Mouse (Mus musculus) lung, postnatal 0 days (tissue): ENCODE results near the gene Trim44. TPM values are rescaled to one million over a fixed set of nuclear protein-coding genes. Genes with fewer than 3 reads are reported as not detected.

Experiments
- ATAC-seq: fragments of 200-750 bp; cut with Nextera tagmentation; 2 replicates; pipeline ENCODE4 v1.8.0; 2017; ENCODE audit warnings: moderate library complexity
- DNase-seq: peaks from one replicate; pipeline ENCODE4 v3.0.0-alpha.2; 2016; ENCODE audit warnings: low spot score
- H3K27ac ChIP-seq: fragments of 300-500 bp; sonication (generic); 2 replicates; pipeline ENCODE4 v1.5.1; 2014; ENCODE audit warnings: antibody characterized with exemption, mild to moderate bottlenecking, low read length, mixed read lengths
- H3K27me3 ChIP-seq: fragments of 300-500 bp; sonication (generic); replicated peaks from 2 replicates; pipeline ENCODE4 v1.6.1; 2014; ENCODE audit warnings: low read length, mixed read lengths; ENCODE audit not compliant: insufficient read depth
- H3K36me3 ChIP-seq: fragments of 300-500 bp; sonication (generic); 2 replicates; pipeline ENCODE4 v1.6.1; 2014; ENCODE audit warnings: low read length, mixed read lengths; ENCODE audit not compliant: insufficient read depth
- H3K4me1 ChIP-seq: fragments of 300-500 bp; sonication (generic); 2 replicates; pipeline ENCODE4 v1.6.1; 2014; ENCODE audit warnings: antibody characterized with exemption, low read depth, low read length, mixed read lengths; ENCODE audit not compliant: insufficient read depth
- H3K4me2 ChIP-seq: fragments of 300-500 bp; sonication (generic); replicated peaks from 2 replicates; pipeline ENCODE4 v1.6.1; 2014; ENCODE audit warnings: low read depth, mild to moderate bottlenecking, low read length, moderate library complexity, mixed read lengths
- H3K4me3 ChIP-seq: fragments of 300-500 bp; sonication (generic); 2 replicates; pipeline ENCODE4 v1.5.1; 2014; ENCODE audit warnings: low read depth, low read length
- H3K9ac ChIP-seq: fragments of 300-500 bp; sonication (generic); replicated peaks from 2 replicates; pipeline ENCODE4 v1.6.1; 2014; ENCODE audit warnings: low read depth, mild to moderate bottlenecking
- H3K9me3 ChIP-seq: fragments of 300-500 bp; sonication (generic); 2 replicates; pipeline ENCODE4 v1.6.1; 2016; ENCODE audit warnings: low read length, mixed read lengths
- CTCF ChIP-seq: IDR thresholded peaks from 2 replicates; pipeline ENCODE4 v1.5.1; 2016; ENCODE audit warnings: antibody characterized with exemption, mild to moderate bottlenecking
- EP300 ChIP-seq: IDR thresholded peaks from 2 replicates; pipeline ENCODE4 v1.6.1; 2016; ENCODE audit warnings: antibody characterized with exemption, mild to moderate bottlenecking, control low read depth
- WGBS: fragments of 180-500 bp; shearing (Covaris S2); extraction: QIAGEN DNeasy Blood & Tissue Kit; methylation state at CpG from one replicate; pipeline ENCODE4 v1.1.7; 2014; 5-methylcytosine and 5-hydroxymethylcytosine counted together
- polyA plus RNA-seq: library from polyadenylated mRNA; unstranded; fragments of >200 nt; fragmentation: Nextera tagmentation; extraction: Ambion mirVana; gene quantifications from 2 replicates; pipeline ENCODE4 v1.2.1, GENCODE M21; 2015

Trim44 gene
- polyA plus RNA-seq, 1 experiment from 2014 or later = 12.7 TPM

GRCm38 (mm10) chr2:102312903-102313302 is 94.7 kb downstream of the Trim44 start:
- Histone ChIP-seq H3K4me1 (no peaks in the 10 kb centered on the region), H3K27me3 (no peaks in the 10 kb centered on the region), H3K4me3 (no peak overlapping the region), H3K36me3 (no peaks in the 10 kb centered on the region), H3K27ac (no peak overlapping the region), H3K9ac (no peak overlapping the region), H3K9me3 (no peaks in the 10 kb centered on the region), H3K4me2 (no peak overlapping the region)
- ATAC-seq = no peak
- no peak for TF ChIP-seq EP300
- no peak for TF ChIP-seq CTCF
- WGBS = 91% methylated on average over 1 of the region's 1 CpGs
- DNase-seq = no peak

GRCm38 (mm10) chr2:102303274-102303673 is 104.4 kb downstream of the Trim44 start:
- no peak overlapping the region for H3K4me2 ChIP-seq
- H3K9ac ChIP-seq = no peak overlapping the region
- no peaks in the 10 kb centered on the region for H3K27me3 ChIP-seq
- H3K9me3 ChIP-seq = no peaks in the 10 kb centered on the region
- DNase-seq = no peak
- no peaks in the 10 kb centered on the region for H3K4me1 ChIP-seq
- H3K36me3 ChIP-seq = no peaks in the 10 kb centered on the region; the same call in 1 of the 2 replicates
- WGBS = 49% methylated on average over 2 of the region's 2 CpGs
- no peak overlapping the region for H3K27ac ChIP-seq
- H3K4me3 ChIP-seq = no peak overlapping the region
- no peak for ATAC-seq
- no peak for TF ChIP-seq EP300
- no peak for TF ChIP-seq CTCF

- no peaks in the 10 kb centered on the region; the same call in 1 of the 2 replicates for H3K36me3 ChIP-seq
- DNase-seq (no peak), ATAC-seq (no peak)
- no peak overlapping the region for H3K9ac ChIP-seq
- no peak overlapping the region for H3K27ac ChIP-seq
- no peaks in the 10 kb centered on the region for H3K9me3 ChIP-seq
- H3K4me3 ChIP-seq = no peak overlapping the region
- no peak overlapping the region for H3K4me2 ChIP-seq
- TF ChIP-seq CTCF = no peak
- no peak for TF ChIP-seq EP300
- no peaks in the 10 kb centered on the region for H3K4me1 ChIP-seq
- H3K27me3 ChIP-seq = no peaks in the 10 kb centered on the region
- WGBS = 96% methylated on average over 1 of the region's 1 CpGs
Measured at GRCm38 (mm10) chr2:102302532-102302931, 105.1 kb downstream of the Trim44 start.

- no peaks in the 10 kb centered on the region for H3K36me3 ChIP-seq
- ATAC-seq = 0 out of 2 replicates have a peak, but pooled peaks have one; percentile 3
- no peak for TF ChIP-seq CTCF
- no peak for TF ChIP-seq EP300
- H3K27ac ChIP-seq = no peak overlapping the region
- H3K4me1 ChIP-seq = no peaks in the 10 kb centered on the region
- no peak overlapping the region for H3K9ac ChIP-seq
- WGBS = 24% methylated on average over 6 of the region's 6 CpGs
- H3K9me3 ChIP-seq = no peaks in the 10 kb centered on the region
- H3K4me2 ChIP-seq = no peak overlapping the region
- no peak for DNase-seq
- H3K27me3 ChIP-seq = no peaks in the 10 kb centered on the region
- no peak overlapping the region for H3K4me3 ChIP-seq
Measured at GRCm38 (mm10) chr2:102294827-102295270, 112.8 kb downstream of the Trim44 start.

- H3K27me3 ChIP-seq = no peaks in the 10 kb centered on the region
- no peaks in the 10 kb centered on the region for H3K9me3 ChIP-seq
- H3K27ac ChIP-seq = no peak overlapping the region
- no peak overlapping the region for H3K9ac ChIP-seq
- ATAC-seq = peak; percentile 56
- no peak overlapping the region for H3K4me3 ChIP-seq
- 46% methylated on average over 1 of the region's 1 CpGs for WGBS
- peak; percentile 17 for TF ChIP-seq CTCF
- TF ChIP-seq EP300 = no peak
- no peaks in the 10 kb centered on the region for H3K4me1 ChIP-seq
- no peaks in the 10 kb centered on the region for H3K36me3 ChIP-seq
- DNase-seq = peak; percentile 49
- H3K4me2 ChIP-seq = no peak overlapping the region
Measured at GRCm38 (mm10) chr2:102293181-102293580, 114.4 kb downstream of the Trim44 start.

GRCm38 (mm10) chr2:102292051-102292450 is 115.6 kb downstream of the Trim44 start:
- Histone ChIP-seq H3K27me3 (no peaks in the 10 kb centered on the region), H3K4me3 (no peak overlapping the region), H3K36me3 (no peaks in the 10 kb centered on the region), H3K27ac (no peak overlapping the region), H3K4me2 (no peak overlapping the region), H3K9me3 (no peaks in the 10 kb centered on the region), H3K9ac (no peak overlapping the region), H3K4me1 (no peaks in the 10 kb centered on the region)
- TF ChIP-seq EP300 (peak; percentile 53), CTCF (no peak)
- ATAC-seq (no peak), DNase-seq (no peak)
- 67% methylated on average over 1 of the region's 1 CpGs for WGBS

GRCm38 (mm10) chr2:102291533-102291932 is 116.1 kb downstream of the Trim44 start:
- no peak for TF ChIP-seq EP300
- TF ChIP-seq CTCF = no peak
- Histone ChIP-seq H3K27me3 (no peaks in the 10 kb centered on the region), H3K36me3 (no peaks in the 10 kb centered on the region), H3K4me1 (no peaks in the 10 kb centered on the region), H3K4me3 (no peak overlapping the region), H3K9me3 (no peaks in the 10 kb centered on the region), H3K27ac (no peak overlapping the region), H3K4me2 (no peak overlapping the region), H3K9ac (no peak overlapping the region)
- DNase-seq (peak; percentile 71), ATAC-seq (no peak)
- WGBS = 74% methylated on average over 2 of the region's 2 CpGs
